Mouse (Mus musculus) CH12.LX (cell line): ENCODE results near the gene Hmces. TPM values are rescaled to one million over a fixed set of nuclear protein-coding genes. Genes with fewer than 3 reads are reported as not detected.

ENCODE experiments used
- DNase-seq: peaks from one replicate; pipeline ENCODE4 v3.0.0-alpha.2; 2013; ENCODE audit errors: extremely low read depth
- H3K27ac ChIP-seq: 2 replicates; pipeline ENCODE4 v1.5.1; 2012; ENCODE audit warnings: low read depth, mild to moderate bottlenecking, control low read depth, moderate library complexity; ENCODE audit not compliant: insufficient read depth
- H3K27me3 ChIP-seq: replicated peaks from 2 replicates; pipeline ENCODE3; 2012; ENCODE audit warnings: inconsistent platforms
- H3K36me3 ChIP-seq, 2 experiments: replicated peaks in 1 of 2; 2 replicates each; pipeline versions ENCODE3 to v1.6.1; 2012; ENCODE audit warnings: inconsistent platforms in 1 of 2, low read length in 1 of 2, mild to moderate bottlenecking in 1 of 2, mixed read lengths in 1 of 2, moderate library complexity in 1 of 2; ENCODE audit not compliant: control insufficient read depth in 1 of 2, insufficient read depth in 1 of 2
- H3K4me1 ChIP-seq, 2 experiments: 2 replicates each; pipeline ENCODE4 v1.6.1; 2012; ENCODE audit warnings: inconsistent platforms in 1 of 2, moderate library complexity in 1 of 2; ENCODE audit not compliant: insufficient read depth in 2 of 2, control insufficient read depth in 1 of 2
- H3K4me2 ChIP-seq: 2 replicates; pipeline ENCODE4 v1.6.1; 2012; ENCODE audit warnings: low read depth, mild to moderate bottlenecking, control low read depth; ENCODE audit not compliant: poor library complexity, insufficient read depth, severe bottlenecking
- H3K4me3 ChIP-seq, 3 experiments: fragments of 150-350 bp in 1 of 3; sonication (generic) in 1 of 3; replicated peaks in 1 of 3; 2 replicates each; pipeline versions ENCODE3 to v1.5.1; 2011 to 2012; ENCODE audit warnings: low read depth in 2 of 3, low read length in 2 of 3, mild to moderate bottlenecking in 2 of 3, moderate library complexity in 2 of 3, control low read depth in 1 of 3, improper control_type of control experiment in 1 of 3, inconsistent platforms in 1 of 3, mixed read lengths in 1 of 3; ENCODE audit not compliant: poor library complexity in 1 of 3
- H3K79me2 ChIP-seq: replicated peaks from 2 replicates; pipeline ENCODE4 v1.6.1; 2012; ENCODE audit warnings: mild to moderate bottlenecking, moderate library complexity; ENCODE audit not compliant: control insufficient read depth, poor library complexity, insufficient read depth, severe bottlenecking; ENCODE audit errors: extremely low read depth
- H3K9ac ChIP-seq: 2 replicates; pipeline ENCODE4 v1.6.1; 2012; ENCODE audit warnings: low read depth, mild to moderate bottlenecking, control low read depth, moderate library complexity; ENCODE audit not compliant: insufficient read depth
- H3K9me3 ChIP-seq: replicated peaks from 2 replicates; pipeline ENCODE3; 2012; ENCODE audit warnings: low read length, inconsistent platforms, mixed read lengths
- BHLHE40 ChIP-seq: IDR thresholded peaks from 2 replicates; pipeline ENCODE4 v1.6.1; 2011; ENCODE audit warnings: mild to moderate bottlenecking, low read depth, low read length, improper control_type of control experiment
- CHD2 ChIP-seq: IDR thresholded peaks from 2 replicates; pipeline ENCODE4 v1.6.1; 2011; ENCODE audit warnings: low read length, improper control_type of control experiment
- CTCF ChIP-seq, 2 experiments: IDR thresholded peaks in 1 of 2; conservative IDR thresholded peaks in 1 of 2; 2 replicates each; pipeline ENCODE4 v1.5.1; 2011 to 2012; ENCODE audit warnings: low read depth in 2 of 2, low read length in 2 of 2, improper control_type of control experiment in 1 of 2, inconsistent platforms in 1 of 2, mild to moderate bottlenecking in 1 of 2, moderate library complexity in 1 of 2
- E2F4 ChIP-seq: IDR thresholded peaks from 2 replicates; pipeline ENCODE4 v1.6.1; 2011; ENCODE audit warnings: low read depth, low read length, improper control_type of control experiment; ENCODE audit not compliant: insufficient replicate concordance
- ELF1 ChIP-seq: IDR thresholded peaks from 2 replicates; pipeline ENCODE4 v1.6.1; 2014; ENCODE audit warnings: low read depth, mild to moderate bottlenecking, inconsistent platforms, low read length, improper control_type of control experiment
- ETS1 ChIP-seq: conservative IDR thresholded peaks from 2 replicates; pipeline ENCODE4 v1.6.1; 2012; ENCODE audit warnings: low read depth, mild to moderate bottlenecking, inconsistent platforms, low read length, improper control_type of control experiment, moderate library complexity
- GABPA ChIP-seq: IDR thresholded peaks from 2 replicates; pipeline ENCODE4 v1.6.1; 2012; ENCODE audit warnings: low read depth, low read length, improper control_type of control experiment, inconsistent platforms; ENCODE audit not compliant: insufficient replicate concordance
- HCFC1 ChIP-seq: IDR thresholded peaks from 2 replicates; pipeline ENCODE4 v1.6.1; 2012; ENCODE audit warnings: low read depth, mild to moderate bottlenecking, inconsistent platforms, low read length, improper control_type of control experiment
- IRF4 ChIP-seq: IDR thresholded peaks from 2 replicates; pipeline ENCODE4 v1.6.1; 2014; ENCODE audit warnings: low read depth, mild to moderate bottlenecking, inconsistent platforms, low read length, improper control_type of control experiment
- JUN ChIP-seq: IDR thresholded peaks from 2 replicates; pipeline ENCODE4 v1.6.1; 2011; ENCODE audit warnings: low read depth, mild to moderate bottlenecking, low read length, improper control_type of control experiment, moderate library complexity; ENCODE audit not compliant: insufficient read depth
- JUND ChIP-seq: conservative IDR thresholded peaks from 2 replicates; pipeline ENCODE4 v1.6.1; 2011; ENCODE audit warnings: low read depth, low read length, improper control_type of control experiment
- MAFK ChIP-seq: IDR thresholded peaks from 2 replicates; pipeline ENCODE4 v1.6.1; 2011; ENCODE audit warnings: low read length, improper control_type of control experiment; ENCODE audit not compliant: insufficient replicate concordance
- MAX ChIP-seq: IDR thresholded peaks from 2 replicates; pipeline ENCODE4 v1.6.1; 2011; ENCODE audit warnings: low read length, improper control_type of control experiment
- MAZ ChIP-seq: IDR thresholded peaks from 2 replicates; pipeline ENCODE4 v1.6.1; 2012; ENCODE audit warnings: low read depth, mild to moderate bottlenecking, inconsistent platforms, low read length, improper control_type of control experiment, moderate library complexity
- MYC ChIP-seq: IDR thresholded peaks from 2 replicates; pipeline ENCODE4 v1.6.1; 2011; ENCODE audit warnings: low read depth, mild to moderate bottlenecking, improper control_type of control experiment, low read length
- RAD21 ChIP-seq: IDR thresholded peaks from 2 replicates; pipeline ENCODE4 v1.6.1; 2011; ENCODE audit warnings: low read depth, mild to moderate bottlenecking, low read length, improper control_type of control experiment, moderate library complexity
- RCOR1 ChIP-seq: conservative IDR thresholded peaks from 2 replicates; pipeline ENCODE4 v1.6.1; 2012; ENCODE audit warnings: low read depth, mild to moderate bottlenecking, inconsistent platforms, low read length, improper control_type of control experiment
- UBTF ChIP-seq: IDR thresholded peaks from 2 replicates; pipeline ENCODE4 v1.6.1; 2012; ENCODE audit warnings: low read depth, mild to moderate bottlenecking, inconsistent platforms, low read length, improper control_type of control experiment, moderate library complexity
- dilution Hi-C: fragments of 300-500 bp; cut with MboI; formaldehyde crosslinking; loops from 2 replicates; pipeline ENCODE4 v1.14.3; 2020; ENCODE audit warnings: low sequenced_read_pairs; ENCODE audit not compliant: extremely low pct_unique_long_range_greater_than_20kb, extremely low pct_ligation_motif_present
- in situ Hi-C: fragments of 300-500 bp; cut with MboI; formaldehyde crosslinking; loops from 3 replicates; pipeline ENCODE4 v1.14.3; 2019; ENCODE audit warnings: low sequenced_read_pairs, low pct_ligation_motif_present, low pct_unique_long_range_greater_than_20kb, mixed read lengths
- polyA plus RNA-seq: library from polyadenylated mRNA; unstranded; fragments of >175 nt; gene quantifications from 2 replicates; pipeline ENCODE4 v1.2.1, GENCODE M21; 2012; ENCODE audit warnings: low read depth; ENCODE audit not compliant: insufficient read length
- total RNA-seq, 2 experiments: library from RNA; depleted of rRNA; stranded (reverse); fragments of 300-350 nt in 1 of 2; fragments of >200 nt in 1 of 2; gene quantifications; 2 replicates each; pipeline ENCODE4 v1.2.3; 2012 to 2014

Gene Hmces
- total and polyA plus RNA-seq, 3 experiments = 0.31 to 11.8 (median 0.99) TPM

DNA sequence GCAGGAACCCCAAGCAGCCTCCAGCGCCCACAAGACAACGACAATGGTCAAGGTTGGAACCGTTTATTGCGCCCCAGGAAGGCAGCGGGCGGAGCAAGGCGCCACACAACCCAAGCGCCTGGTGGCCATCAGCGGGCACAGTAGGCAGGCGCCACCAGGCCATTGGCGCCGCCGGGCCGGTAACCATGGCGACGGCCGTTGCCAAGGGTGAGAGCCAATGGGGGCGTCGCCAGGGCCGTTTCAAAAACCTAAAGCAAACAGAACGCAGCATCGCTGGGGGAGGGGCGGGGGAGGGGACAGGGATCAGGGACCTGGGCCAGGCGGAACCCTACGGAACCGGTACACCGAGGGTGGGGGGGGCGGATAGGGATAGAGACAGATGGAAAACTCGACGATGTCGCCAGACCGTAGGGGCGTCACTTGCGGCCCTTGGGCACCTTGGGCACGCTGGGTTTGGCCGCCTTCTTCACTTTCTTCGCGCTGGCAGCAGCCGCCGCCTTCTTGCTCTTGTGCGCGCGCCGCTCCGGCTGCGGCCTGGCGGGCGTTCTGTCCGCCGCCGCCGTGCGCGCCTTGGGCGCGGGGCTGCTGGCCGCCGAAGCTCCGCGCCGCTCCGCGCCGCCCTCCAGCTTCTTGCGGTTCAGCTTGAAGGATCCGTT, 66.8 kb downstream of the Hmces start:
- Histone ChIP-seq H3K4me3 (no peak overlapping the region), H3K27ac (no peak overlapping the region), H3K9ac (no peak overlapping the region), H3K36me3 (no peaks in the 10 kb centered on the region), H3K79me2 (no peaks in the 10 kb centered on the region), H3K27me3 (peaks cover 5% of the 10 kb centered on the region), H3K4me2 (no peak overlapping the region), H3K4me1 (peaks cover 4 to 11% of the 10 kb centered on the region in 2 experiments; a peak in 2 of 4 replicates), H3K9me3 (peaks cover 12% of the 10 kb centered on the region)
- no peak for DNase-seq
- dilution Hi-C loops (no loop called here), in situ Hi-C loops (loop anchor here (5.0 kb wide), 1 partner anchor 33 kb away; no protein-coding TSS in a partner anchor)
- TF ChIP-seq RAD21 = no peak
- no peak for TF ChIP-seq CHD2
- no peak for TF ChIP-seq MAFK
- TF ChIP-seq ELF1 = no peak
- no peak for TF ChIP-seq UBTF
- TF ChIP-seq JUN = no peak
- TF ChIP-seq HCFC1 = no peak
- no peak for TF ChIP-seq MYC
- no peak for TF ChIP-seq RCOR1
- TF ChIP-seq MAZ = no peak
- no peak for TF ChIP-seq IRF4
- TF ChIP-seq GABPA = no peak
- TF ChIP-seq JUND = no peak
- no peak for TF ChIP-seq ETS1

GRCm38 (mm10) chr6:87981030-87981485, 67.3 kb downstream of the Hmces start:
- no peak overlapping the region for H3K9ac ChIP-seq
- TF ChIP-seq IRF4 (no peak), MAX (no peak), ELF1 (no peak), ETS1 (no peak), E2F4 (no peak), CHD2 (no peak), CTCF (conservative IDR thresholded peaks at IDR 0.05 in 1 of 2, IDR thresholded peaks at IDR 0.05 in 1 of 2; ENCODE audit: low read depth in 2 of 2, low read length in 2 of 2) (no peak), BHLHE40 (no peak)
- H3K9me3 ChIP-seq = peaks cover 12% of the 10 kb centered on the region
- no peaks in the 10 kb centered on the region for H3K79me2 ChIP-seq
- dilution Hi-C loops = no loop called here
- H3K4me2 ChIP-seq = no peak overlapping the region
- no peak overlapping the region for H3K27ac ChIP-seq
- H3K4me3 ChIP-seq = no peak overlapping the region
- peaks cover 4 to 11% of the 10 kb centered on the region in 2 experiments; a peak in 2 of 4 replicates for H3K4me1 ChIP-seq
- DNase-seq = no peak
- in situ Hi-C loops = loop anchor here (5.0 kb wide), 1 partner anchor 34 kb away; no protein-coding TSS in a partner anchor
- peaks cover 5% of the 10 kb centered on the region for H3K27me3 ChIP-seq
- H3K36me3 ChIP-seq = no peaks in the 10 kb centered on the region
